Mouse (Mus musculus) heart, postnatal 0 days (tissue): ENCODE data around the gene Foxo6. TPM values are rescaled to one million over a fixed set of nuclear protein-coding genes. Genes with fewer than 3 reads are reported as not detected.

Experiments
- ATAC-seq: fragments of 200-750 bp; cut with Nextera tagmentation; 2 replicates; pipeline ENCODE4 v1.8.0; 2017; ENCODE audit warnings: low read depth, moderate number of reproducible peaks, moderate library complexity; ENCODE audit not compliant: insufficient read depth
- DNase-seq: peaks from one replicate; pipeline ENCODE4 v3.0.0-alpha.2; 2016; ENCODE audit warnings: low spot score
- H3K27ac ChIP-seq: fragments of 300-500 bp; sonication (generic); 2 replicates; pipeline ENCODE4 v1.5.1; 2014; ENCODE audit warnings: low read depth, mild to moderate bottlenecking
- H3K27me3 ChIP-seq: fragments of 300-500 bp; sonication (generic); 2 replicates; pipeline ENCODE4 v1.6.1; 2014; ENCODE audit warnings: low read length, mixed read lengths; ENCODE audit not compliant: control insufficient read depth, insufficient read depth
- H3K36me3 ChIP-seq: fragments of 300-500 bp; sonication (generic); replicated peaks from 2 replicates; pipeline ENCODE4 v1.6.1; 2014; ENCODE audit warnings: low read length, mixed read lengths; ENCODE audit not compliant: control insufficient read depth, insufficient read depth
- H3K4me1 ChIP-seq: fragments of 300-500 bp; sonication (generic); 2 replicates; pipeline ENCODE4 v1.6.1; 2014; ENCODE audit warnings: antibody characterized with exemption; ENCODE audit not compliant: control insufficient read depth, insufficient read depth
- H3K4me2 ChIP-seq: fragments of 300-500 bp; sonication (generic); 2 replicates; pipeline ENCODE4 v1.6.1; 2014; ENCODE audit warnings: low read depth, mild to moderate bottlenecking, low read length, moderate library complexity
- H3K4me3 ChIP-seq: fragments of 300-500 bp; sonication (generic); 2 replicates; pipeline ENCODE4 v1.5.1; 2014; ENCODE audit warnings: low read depth, low read length
- H3K9ac ChIP-seq: fragments of 300-500 bp; sonication (generic); replicated peaks from 2 replicates; pipeline ENCODE4 v1.6.1; 2014; ENCODE audit warnings: low read depth, low read length, mixed read lengths
- H3K9me3 ChIP-seq: fragments of 300-500 bp; sonication (generic); replicated peaks from 2 replicates; pipeline ENCODE4 v1.6.1; 2016; ENCODE audit warnings: low read length; ENCODE audit not compliant: control insufficient read depth
- CTCF ChIP-seq: IDR thresholded peaks from 2 replicates; pipeline ENCODE4 v1.5.1; 2016; ENCODE audit warnings: antibody characterized with exemption, control low read depth, low read depth
- EP300 ChIP-seq: IDR thresholded peaks from 2 replicates; pipeline ENCODE4 v1.6.1; 2016; ENCODE audit warnings: antibody characterized with exemption, low read depth
- WGBS: fragments of 180-500 bp; shearing (Covaris S2); extraction: QIAGEN DNeasy Blood & Tissue Kit; methylation state at CpG from one replicate; pipeline ENCODE4 v1.1.7; 2014; 5-methylcytosine and 5-hydroxymethylcytosine counted together
- polyA plus RNA-seq: library from polyadenylated mRNA; unstranded; fragments of >200 nt; fragmentation: Nextera tagmentation; extraction: Ambion mirVana; gene quantifications from 2 replicates; pipeline ENCODE4 v1.2.1, GENCODE M21; 2015
- total RNA-seq: library from RNA; depleted of rRNA; stranded (reverse); fragments of >200 nt; gene quantifications from 2 replicates; pipeline ENCODE4 v1.2.3, GENCODE M21; 2014; ENCODE audit warnings: low replicate concordance

The Foxo6 gene
- total and polyA plus RNA-seq, 2 experiments from 2014 or later = 0.38 to 1.8 TPM

DNA sequence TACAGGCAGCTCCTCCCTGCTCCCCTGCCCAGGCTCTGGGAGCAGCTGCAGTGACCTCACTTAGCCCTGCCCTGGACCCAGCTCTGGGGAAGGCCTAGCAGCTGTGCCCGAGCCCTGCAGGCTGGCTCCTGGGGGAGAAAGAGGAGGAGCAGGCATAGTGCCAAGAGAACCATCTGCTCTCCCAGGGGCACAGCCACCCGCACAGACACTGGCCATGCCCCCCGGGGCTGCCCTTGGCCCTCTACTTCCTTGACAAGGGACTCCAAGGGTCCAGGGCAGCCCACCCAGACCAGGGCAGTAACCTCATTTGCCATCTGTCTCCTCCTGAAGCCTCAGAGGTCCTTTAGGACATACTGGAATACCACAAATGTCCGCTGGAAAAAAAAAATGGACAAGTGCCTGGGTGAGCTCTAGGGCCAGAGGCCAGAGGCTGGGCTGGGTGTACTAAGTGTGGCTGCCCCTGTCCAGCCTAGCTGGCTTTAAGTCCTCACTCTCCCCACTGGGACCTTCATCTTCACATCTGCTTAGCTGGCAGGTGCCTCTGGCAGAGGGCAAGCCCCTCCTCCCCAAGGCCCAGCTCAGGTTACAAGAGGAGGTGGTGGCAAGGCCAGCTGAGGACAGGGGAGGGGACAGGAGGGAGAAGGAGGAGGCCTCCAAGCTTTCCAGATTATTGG is 9.8 kb downstream of the Foxo6 start:
- 0 out of 2 replicates have a peak overlapping the region, but pooled peaks have one; percentile 3 for H3K9ac ChIP-seq
- peaks cover 14% of the 10 kb centered on the region for H3K4me1 ChIP-seq
- H3K36me3 ChIP-seq = no peaks in the 10 kb centered on the region
- no peak overlapping the region for H3K4me2 ChIP-seq
- ATAC-seq (peak; percentile 68), DNase-seq (no peak)
- H3K27me3 ChIP-seq = peaks cover 36% of the 10 kb centered on the region
- TF ChIP-seq EP300 = no peak
- TF ChIP-seq CTCF = no peak
- WGBS = 39% methylated on average over 4 of the region's 4 CpGs
- H3K27ac ChIP-seq = peak overlapping the region; percentile 14
- no peaks in the 10 kb centered on the region for H3K9me3 ChIP-seq
- H3K4me3 ChIP-seq = no peak overlapping the region

DNA sequence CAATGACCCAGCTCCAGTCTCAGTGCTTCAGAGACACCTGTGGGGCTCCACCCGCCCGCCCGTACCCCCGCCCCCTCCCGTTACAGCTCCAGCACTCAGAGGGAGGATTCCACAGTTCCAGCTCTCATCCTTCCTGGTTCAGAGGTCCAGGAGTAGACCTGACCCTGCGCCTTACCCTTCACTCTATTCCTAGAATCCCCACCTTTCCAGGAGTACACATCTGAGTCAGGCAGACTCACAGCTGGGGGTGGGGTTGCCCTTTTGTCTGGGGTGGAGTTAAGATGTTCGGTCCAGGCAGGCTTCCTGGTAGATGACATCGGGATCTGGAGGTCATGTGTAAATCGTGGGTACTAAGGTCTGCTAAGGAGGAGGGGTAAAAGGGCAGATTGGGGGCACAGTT is 11.7 kb downstream of the Foxo6 start:
- 77% methylated on average over 9 of the region's 9 CpGs for WGBS
- H3K4me3 ChIP-seq = no peak overlapping the region

DNA sequence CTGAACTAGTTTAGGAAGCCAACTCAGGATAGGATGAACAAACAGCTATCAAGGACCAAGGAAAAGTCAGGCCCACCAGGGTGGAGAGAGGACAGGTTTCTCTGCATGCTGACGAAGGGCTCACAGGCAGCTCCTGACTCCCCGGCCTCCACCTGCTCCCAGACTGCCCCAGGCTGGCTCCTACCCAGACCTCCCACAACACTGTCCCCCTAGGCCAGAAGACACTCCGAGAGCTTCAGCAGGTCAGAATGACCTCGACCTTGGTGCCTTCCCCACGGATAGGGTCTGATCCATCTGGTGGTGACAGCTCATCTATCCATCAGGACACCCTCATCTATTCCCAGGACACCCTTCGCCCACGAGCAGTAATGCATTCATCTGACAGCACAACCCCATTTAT is 13.6 kb downstream of the Foxo6 start:
- no peak overlapping the region for H3K4me2 ChIP-seq
- 69% methylated on average over 7 of the region's 7 CpGs for WGBS
- no peak overlapping the region for H3K9ac ChIP-seq
- ATAC-seq (no peak), DNase-seq (no peak)
- no peaks in the 10 kb centered on the region for H3K36me3 ChIP-seq
- peaks cover 43% of the 10 kb centered on the region for H3K27me3 ChIP-seq
- no peak for TF ChIP-seq EP300
- no peak for TF ChIP-seq CTCF
- H3K9me3 ChIP-seq = no peaks in the 10 kb centered on the region
- no peak overlapping the region for H3K4me3 ChIP-seq
- peaks cover 20% of the 10 kb centered on the region for H3K4me1 ChIP-seq
- H3K27ac ChIP-seq = no peak overlapping the region

More for the DNA sequence above, 11.7 kb downstream of the Foxo6 start:
- DNase-seq (no peak), ATAC-seq (no peak)
- H3K4me1 ChIP-seq = peaks cover 20% of the 10 kb centered on the region
- H3K4me2 ChIP-seq = no peak overlapping the region
- no peak for TF ChIP-seq CTCF
- TF ChIP-seq EP300 = no peak
- H3K9me3 ChIP-seq = no peaks in the 10 kb centered on the region
- no peak overlapping the region for H3K9ac ChIP-seq
- H3K27me3 ChIP-seq = peaks cover 34% of the 10 kb centered on the region
- no peaks in the 10 kb centered on the region for H3K36me3 ChIP-seq
- H3K27ac ChIP-seq = no peak overlapping the region

DNA sequence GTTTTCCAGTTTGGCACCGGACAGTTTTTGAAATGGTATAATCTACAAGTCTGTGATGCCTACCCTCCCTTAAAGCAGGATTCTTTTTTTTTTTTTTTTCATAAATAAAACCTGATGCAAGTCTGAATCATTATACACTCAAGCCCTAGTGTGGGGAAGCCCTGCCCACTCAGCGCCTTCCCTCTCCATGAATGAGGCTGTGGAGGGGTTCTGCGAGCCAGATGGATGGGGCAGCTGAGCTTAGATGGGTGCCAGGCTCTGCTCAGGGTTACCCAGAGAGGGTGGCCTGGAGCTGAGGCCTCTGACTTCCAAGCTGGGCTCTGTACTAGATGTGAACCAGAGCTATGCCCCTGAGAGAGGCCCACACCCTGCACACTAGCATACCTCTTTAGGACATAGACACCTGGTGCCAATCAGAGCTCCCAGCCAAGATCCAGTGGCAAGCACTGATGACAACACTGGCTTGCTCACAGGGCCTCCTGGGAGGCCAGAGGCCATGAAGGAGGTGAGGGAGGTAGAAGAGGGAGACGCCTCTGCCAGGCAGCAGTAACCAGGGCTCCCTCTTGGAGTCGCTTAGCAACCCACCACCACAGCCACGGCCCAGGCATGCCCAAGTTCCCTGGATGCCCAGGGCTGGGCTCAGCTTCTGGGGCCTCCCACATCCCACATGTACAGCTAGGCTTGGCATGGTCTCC is 15.1 kb downstream of the Foxo6 start:
- TF ChIP-seq CTCF (no peak), EP300 (no peak)
- DNase-seq (no peak), ATAC-seq (no peak)
- Histone ChIP-seq H3K4me1 (peaks cover 13% of the 10 kb centered on the region), H3K4me3 (no peak overlapping the region), H3K27ac (no peak overlapping the region), H3K9ac (no peak overlapping the region), H3K27me3 (peaks cover 59% of the 10 kb centered on the region), H3K9me3 (no peaks in the 10 kb centered on the region), H3K4me2 (no peak overlapping the region), H3K36me3 (no peaks in the 10 kb centered on the region)
- WGBS = 80% methylated on average over 6 of the region's 6 CpGs

DNA sequence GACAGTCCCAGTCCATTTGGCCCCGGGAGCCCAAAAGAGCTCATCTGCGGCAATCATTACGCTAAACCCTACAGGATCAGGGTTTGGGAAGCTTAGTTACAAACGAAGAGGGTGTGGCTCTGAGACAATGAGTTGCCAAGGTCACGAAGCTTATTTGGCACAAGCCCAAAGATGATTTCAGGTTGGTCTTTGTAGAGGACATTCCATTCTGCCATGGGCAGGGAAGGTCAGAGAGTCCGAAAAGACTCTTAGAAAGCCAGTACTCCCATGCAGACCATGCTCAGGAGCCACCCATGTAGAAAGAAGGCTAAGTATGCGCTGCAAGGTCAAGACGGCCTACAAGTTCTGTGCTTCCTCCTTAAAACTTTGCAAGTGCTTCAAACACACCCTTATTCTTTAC is 15.9 kb downstream of the Foxo6 start:
- WGBS = 56% methylated on average over 8 of the region's 8 CpGs
- Histone ChIP-seq H3K27ac (no peak overlapping the region), H3K4me2 (no peak overlapping the region), H3K4me1 (peaks cover 8% of the 10 kb centered on the region), H3K9ac (no peak overlapping the region), H3K4me3 (no peak overlapping the region), H3K27me3 (peaks cover 67% of the 10 kb centered on the region), H3K36me3 (no peaks in the 10 kb centered on the region), H3K9me3 (no peaks in the 10 kb centered on the region)
- DNase-seq (no peak), ATAC-seq (no peak)
- TF ChIP-seq EP300 (no peak), CTCF (no peak)
